Mouse (Mus musculus): ENCODE measurements at regions not wholly inside any gene's neighbourhood (a gene's known extent, or its start where the extent isn't known, plus 50 kb on each side); places are given as distances from the start of the nearest gene placed in this dataset.

DNA sequence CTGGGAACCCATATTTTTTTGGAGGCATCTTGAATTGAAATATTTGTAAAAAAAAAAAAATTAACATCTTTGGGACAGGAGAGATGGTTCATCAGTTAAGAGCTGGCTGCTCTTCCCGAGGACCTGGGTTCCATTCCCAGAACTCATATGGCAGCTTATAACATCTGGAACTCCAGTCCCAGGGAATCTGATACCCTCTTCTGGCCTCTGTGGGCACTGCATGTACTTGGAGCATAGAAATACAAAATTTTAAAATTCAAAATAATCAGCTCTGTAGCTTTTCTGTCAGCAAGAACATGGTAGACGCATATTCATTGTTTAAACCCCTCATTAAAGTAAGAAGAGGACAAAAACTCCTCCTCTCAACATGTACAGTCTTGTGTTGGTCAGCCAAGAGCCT lies 52.0 kb upstream of the Morc2a start:
- ATAC-seq (ENCODE audit: low FRiP score, low TSS enrichment) (no peak), DNase-seq (ENCODE audit: low spot score) (no peak)
- no peak overlapping the region for H3K27ac ChIP-seq (replicated peaks)
- no peaks in the 10 kb centered on the region for H3K4me1 ChIP-seq (replicated peaks; ENCODE audit: control insufficient read depth, insufficient read depth)
- H3K27me3 ChIP-seq (ENCODE audit: control insufficient read depth, insufficient read depth, low read length) = no peaks in the 10 kb centered on the region
- H3K9ac ChIP-seq (ENCODE audit: low read length) = no peak overlapping the region
- H3K4me2 ChIP-seq (replicated peaks; ENCODE audit: low read depth) = no peak overlapping the region
- no peaks in the 10 kb centered on the region for H3K9me3 ChIP-seq (ENCODE audit: control insufficient read depth, low read length)
- TF ChIP-seq CTCF (IDR thresholded peaks at IDR 0.05; ENCODE audit: low read depth) (peak; percentile 42), EP300 (optimal IDR thresholded peaks at IDR 0.05) (no peak)
- no peak overlapping the region for H3K4me3 ChIP-seq (ENCODE audit: low read depth, low read length)
- H3K36me3 ChIP-seq (ENCODE audit: control insufficient read depth, insufficient read depth, low read length) = no peaks in the 10 kb centered on the region
- 86% methylated on average over 2 of the region's 2 CpGs for WGBS

DNA sequence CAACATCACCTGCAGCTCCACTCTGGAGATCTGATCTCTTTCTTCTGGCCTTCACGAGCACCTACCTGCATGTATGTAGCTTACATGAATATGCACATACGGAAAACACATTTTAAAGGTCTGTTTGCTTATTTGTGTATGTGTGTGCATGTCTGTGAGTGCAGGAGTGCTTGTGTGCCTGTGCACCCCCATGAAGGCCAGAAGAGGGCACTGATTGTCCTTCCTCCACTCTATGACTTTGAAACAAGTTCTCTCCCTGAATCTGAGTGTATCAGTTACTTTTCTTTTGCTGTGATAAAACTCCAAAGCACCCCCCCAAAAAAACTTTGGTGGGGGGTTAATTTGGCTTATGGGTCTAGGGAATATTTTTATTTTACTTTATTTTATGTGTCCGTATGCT lies 54.2 kb upstream of the Smtn start:
- 91% methylated on average over 3 of the region's 3 CpGs for WGBS
- Histone ChIP-seq H3K4me3 (ENCODE audit: low read depth, low read length) (no peak overlapping the region), H3K27me3 (ENCODE audit: control insufficient read depth, insufficient read depth, low read length) (no peaks in the 10 kb centered on the region), H3K4me1 (replicated peaks; ENCODE audit: control insufficient read depth, insufficient read depth) (no peaks in the 10 kb centered on the region), H3K9ac (ENCODE audit: low read length) (no peak overlapping the region), H3K36me3 (ENCODE audit: control insufficient read depth, insufficient read depth, low read length) (no peaks in the 10 kb centered on the region), H3K4me2 (replicated peaks; ENCODE audit: low read depth) (no peak overlapping the region), H3K9me3 (ENCODE audit: control insufficient read depth, low read length) (no peaks in the 10 kb centered on the region), H3K27ac (replicated peaks) (no peak overlapping the region)
- TF ChIP-seq EP300 (optimal IDR thresholded peaks at IDR 0.05) (no peak), CTCF (IDR thresholded peaks at IDR 0.05; ENCODE audit: low read depth) (peak; percentile 44)
- ATAC-seq (ENCODE audit: low FRiP score, low TSS enrichment) (no peak), DNase-seq (ENCODE audit: low spot score) (no peak)

DNA sequence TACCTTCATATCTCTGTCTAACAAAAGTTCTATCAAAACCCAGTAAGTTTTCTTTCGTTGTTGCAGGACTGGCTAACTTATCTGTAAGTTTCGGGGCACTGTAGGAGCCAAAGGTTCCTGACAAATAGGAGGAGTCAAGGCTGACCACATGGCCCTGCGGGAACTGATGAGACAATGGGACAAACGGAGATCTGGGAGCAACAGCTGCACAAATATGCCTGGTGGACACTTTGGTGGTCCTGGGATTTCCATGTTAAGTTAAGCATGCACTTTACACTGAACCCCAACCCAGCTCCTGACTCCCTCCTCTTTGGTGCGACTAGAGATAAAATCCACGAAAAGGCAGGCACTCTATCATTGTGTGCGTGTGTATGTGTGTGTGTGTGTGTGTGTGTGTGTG lies 50.7 kb upstream of the Smtn start:
- Histone ChIP-seq H3K9ac (ENCODE audit: low read length) (no peak overlapping the region), H3K36me3 (ENCODE audit: control insufficient read depth, insufficient read depth, low read length) (no peaks in the 10 kb centered on the region), H3K4me3 (ENCODE audit: low read depth, low read length) (no peak overlapping the region), H3K4me1 (replicated peaks; ENCODE audit: control insufficient read depth, insufficient read depth) (no peaks in the 10 kb centered on the region), H3K4me2 (replicated peaks; ENCODE audit: low read depth) (no peak overlapping the region), H3K27me3 (ENCODE audit: control insufficient read depth, insufficient read depth, low read length) (no peaks in the 10 kb centered on the region), H3K27ac (replicated peaks) (no peak overlapping the region), H3K9me3 (ENCODE audit: control insufficient read depth, low read length) (no peaks in the 10 kb centered on the region)
- no peak for ATAC-seq (ENCODE audit: low FRiP score, low TSS enrichment)
- 66% methylated on average over 7 of the region's 7 CpGs for WGBS
- TF ChIP-seq EP300 (optimal IDR thresholded peaks at IDR 0.05) (no peak), CTCF (IDR thresholded peaks at IDR 0.05; ENCODE audit: low read depth) (no peak)
- DNase-seq (ENCODE audit: low spot score) = no peak
